Mouse (Mus musculus) hindbrain, embryonic 11.5 days (tissue): Measurements from ENCODE around the gene Ssc4d. TPM values are rescaled to one million over a fixed set of nuclear protein-coding genes. Genes with fewer than 3 reads are reported as not detected.

Experiments used
- ATAC-seq: fragments of 200-750 bp; cut with Nextera tagmentation; 2 replicates; pipeline ENCODE4 v1.8.0; 2017; ENCODE audit warnings: mild to moderate bottlenecking, moderate TSS enrichment, moderate library complexity; ENCODE audit not compliant: low FRiP score
- DNase-seq: peaks from one replicate; pipeline ENCODE4 v3.0.0-alpha.2; 2015; ENCODE audit warnings: low spot score
- H3K27ac ChIP-seq: fragments of 300-500 bp; sonication (generic); 2 replicates; pipeline ENCODE4 v1.5.1; 2014; ENCODE audit warnings: mild to moderate bottlenecking, low read depth, low read length
- H3K27me3 ChIP-seq: fragments of 300-500 bp; sonication (generic); 2 replicates; pipeline ENCODE4 v1.6.1; 2014; ENCODE audit warnings: mild to moderate bottlenecking, low read length, moderate library complexity, mixed read lengths; ENCODE audit not compliant: control insufficient read depth, insufficient read depth
- H3K36me3 ChIP-seq: fragments of 300-500 bp; sonication (generic); 2 replicates; pipeline ENCODE4 v1.6.1; 2014; ENCODE audit warnings: mild to moderate bottlenecking, low read length, moderate library complexity, mixed read lengths; ENCODE audit not compliant: control insufficient read depth, insufficient read depth
- H3K4me1 ChIP-seq: fragments of 300-500 bp; sonication (generic); replicated peaks from 2 replicates; pipeline ENCODE4 v1.6.1; 2014; ENCODE audit warnings: low read length, mixed read lengths; ENCODE audit not compliant: control insufficient read depth, insufficient read depth
- H3K4me2 ChIP-seq: fragments of 300-500 bp; sonication (generic); replicated peaks from 2 replicates; pipeline ENCODE4 v1.6.1; 2014; ENCODE audit warnings: mild to moderate bottlenecking, low read depth, low read length
- H3K4me3 ChIP-seq: fragments of 300-500 bp; sonication (generic); 2 replicates; pipeline ENCODE4 v1.5.1; 2014; ENCODE audit warnings: low read depth, low read length
- H3K9ac ChIP-seq: fragments of 300-500 bp; sonication (generic); 2 replicates; pipeline ENCODE4 v1.6.1; 2014; ENCODE audit warnings: low read depth, low read length
- H3K9me3 ChIP-seq: fragments of 300-500 bp; sonication (generic); 2 replicates; pipeline ENCODE4 v1.6.1; 2016; ENCODE audit warnings: low read length; ENCODE audit not compliant: control insufficient read depth
- WGBS: fragments of 180-500 bp; shearing (Covaris S2); extraction: QIAGEN DNeasy Blood & Tissue Kit; methylation state at CpG from one replicate; pipeline ENCODE4 v1.1.7; 2014; 5-methylcytosine and 5-hydroxymethylcytosine counted together
- polyA plus RNA-seq: library from polyadenylated mRNA; unstranded; fragments of >200 nt; fragmentation: Nextera tagmentation; extraction: Ambion mirVana; gene quantifications from 2 replicates; pipeline ENCODE4 v1.2.1, GENCODE M21; 2014

Ssc4d gene
- polyA plus RNA-seq, 1 experiment from 2014 or later, result 1.6 TPM

DNA sequence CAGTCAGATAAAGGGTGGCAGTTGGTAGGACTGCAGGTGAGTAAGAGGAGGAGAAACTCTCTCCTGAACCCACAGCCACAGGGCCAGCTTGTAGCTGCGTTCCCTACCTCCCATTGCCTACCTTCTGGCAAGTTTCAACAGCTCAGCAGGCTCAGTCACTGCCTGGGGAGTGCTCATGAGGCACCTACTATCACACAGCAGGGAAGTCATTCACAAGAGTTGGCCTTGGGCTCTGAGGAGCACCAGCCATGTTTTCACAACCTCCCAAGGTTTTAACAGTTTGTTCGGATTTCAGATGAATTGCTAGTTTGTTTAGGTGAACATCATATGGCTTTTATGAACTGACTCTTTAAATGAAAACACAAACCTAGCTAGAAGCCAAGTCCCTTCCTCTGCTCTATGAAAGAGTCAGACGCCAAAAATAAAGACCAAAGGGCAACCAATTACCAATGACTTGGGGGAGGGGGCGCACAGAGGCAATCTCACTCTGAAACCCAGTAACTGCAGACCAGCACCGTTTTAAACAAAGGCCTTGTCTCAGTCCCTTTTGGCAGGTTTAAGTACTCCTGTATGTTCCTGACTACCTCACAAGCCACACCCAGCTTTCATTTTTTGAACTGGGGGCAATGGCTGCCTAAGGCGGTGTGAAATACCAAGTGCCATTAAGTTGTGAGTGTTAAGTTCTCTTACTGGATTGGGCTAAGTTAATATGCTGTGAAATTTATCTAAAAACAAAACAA lies 44.5 kb downstream of the Ssc4d start:
- no peak overlapping the region for H3K9ac ChIP-seq
- H3K4me2 ChIP-seq, result no peak overlapping the region
- H3K9me3 ChIP-seq, result no peaks in the 10 kb centered on the region
- no peaks in the 10 kb centered on the region for H3K27me3 ChIP-seq
- H3K4me3 ChIP-seq, result no peak overlapping the region
- H3K36me3 ChIP-seq, result peaks cover 12% of the 10 kb centered on the region
- no peak for DNase-seq
- no peak overlapping the region for H3K27ac ChIP-seq
- peaks cover 2% of the 10 kb centered on the region; the same call in 1 of the 2 replicates for H3K4me1 ChIP-seq
- ATAC-seq, result no peak
- WGBS, result 84% methylated on average over 6 of the region's 6 CpGs

DNA sequence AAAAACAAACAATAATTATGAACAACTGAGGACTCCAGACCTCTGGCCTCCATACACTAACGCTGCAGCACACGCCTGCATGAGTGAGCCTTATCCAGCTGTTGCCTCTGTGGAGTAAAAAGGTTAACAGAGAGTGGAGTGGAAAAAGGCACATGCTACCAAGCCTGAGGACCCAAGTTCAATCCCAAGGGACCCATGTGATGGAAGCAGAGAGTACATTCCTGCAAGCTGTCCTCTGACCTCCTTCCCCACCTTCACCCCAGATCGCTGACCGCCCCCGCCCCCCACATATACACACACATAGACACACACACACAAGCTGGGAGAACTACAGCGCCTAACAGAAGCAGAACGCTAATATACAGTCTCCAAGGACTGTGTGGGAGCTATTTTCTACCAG lies 50.4 kb downstream of the Ssc4d start:
- Histone ChIP-seq H3K4me3 (no peak overlapping the region), H3K27me3 (no peaks in the 10 kb centered on the region), H3K36me3 (peaks cover 21% of the 10 kb centered on the region), H3K27ac (no peak overlapping the region), H3K9me3 (no peaks in the 10 kb centered on the region), H3K9ac (no peak overlapping the region), H3K4me2 (no peak overlapping the region), H3K4me1 (no peaks in the 10 kb centered on the region)
- 94% methylated on average over 7 of the region's 7 CpGs for WGBS
- ATAC-seq (no peak), DNase-seq (no peak)

DNA sequence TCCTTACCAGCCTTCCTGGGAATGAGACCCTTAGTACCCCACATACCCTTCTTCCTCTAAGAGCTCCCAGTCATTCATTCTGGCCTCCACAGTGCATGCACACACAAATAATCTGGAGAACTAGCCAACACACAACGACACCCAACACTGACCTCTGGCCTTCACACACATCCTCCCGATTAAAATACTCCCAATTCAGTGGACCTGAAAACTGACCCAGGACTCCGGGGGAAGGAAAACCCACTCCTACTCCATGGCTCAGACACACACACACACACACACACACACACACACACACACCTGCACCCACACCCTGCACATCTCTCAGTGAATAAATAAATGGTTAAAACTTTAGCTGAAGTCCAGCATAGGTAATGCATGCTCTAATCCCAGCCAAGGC lies 54.4 kb downstream of the Ssc4d start:
- H3K27ac ChIP-seq, result no peak overlapping the region
- H3K9me3 ChIP-seq, result no peaks in the 10 kb centered on the region
- H3K36me3 ChIP-seq, result peaks cover 23% of the 10 kb centered on the region
- DNase-seq (no peak), ATAC-seq (no peak)
- H3K27me3 ChIP-seq, result no peaks in the 10 kb centered on the region
- H3K4me2 ChIP-seq, result no peak overlapping the region
- H3K4me1 ChIP-seq, result no peaks in the 10 kb centered on the region
- 92% methylated on average over 3 of the region's 3 CpGs for WGBS
- no peak overlapping the region for H3K4me3 ChIP-seq
- no peak overlapping the region for H3K9ac ChIP-seq

DNA sequence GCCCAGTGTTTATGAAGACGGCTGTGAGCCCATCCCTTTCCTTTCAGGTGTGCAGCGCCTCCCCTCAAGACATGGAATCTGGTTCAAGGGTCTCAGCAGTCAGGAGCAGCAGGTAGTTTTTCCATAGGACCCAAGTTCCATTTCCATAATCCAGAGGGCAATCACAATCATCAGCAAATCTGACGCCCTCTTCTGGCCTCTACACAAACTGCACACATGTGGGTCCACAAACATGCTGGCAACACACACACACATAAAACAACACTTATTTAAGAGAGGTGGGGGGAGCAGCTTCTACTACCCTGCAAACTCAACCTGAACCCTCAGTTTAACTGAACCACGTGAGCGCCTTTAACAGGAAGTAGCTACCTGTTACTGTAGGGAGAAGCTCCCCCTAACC lies 55.7 kb downstream of the Ssc4d start:
- ATAC-seq, result no peak
- Histone ChIP-seq H3K4me1 (no peaks in the 10 kb centered on the region), H3K27me3 (no peaks in the 10 kb centered on the region), H3K36me3 (peaks cover 23% of the 10 kb centered on the region), H3K9me3 (no peaks in the 10 kb centered on the region), H3K9ac (no peak overlapping the region), H3K4me2 (no peak overlapping the region), H3K27ac (no peak overlapping the region), H3K4me3 (no peak overlapping the region)
- DNase-seq, result no peak
- 96% methylated on average over 5 of the region's 5 CpGs for WGBS

DNA sequence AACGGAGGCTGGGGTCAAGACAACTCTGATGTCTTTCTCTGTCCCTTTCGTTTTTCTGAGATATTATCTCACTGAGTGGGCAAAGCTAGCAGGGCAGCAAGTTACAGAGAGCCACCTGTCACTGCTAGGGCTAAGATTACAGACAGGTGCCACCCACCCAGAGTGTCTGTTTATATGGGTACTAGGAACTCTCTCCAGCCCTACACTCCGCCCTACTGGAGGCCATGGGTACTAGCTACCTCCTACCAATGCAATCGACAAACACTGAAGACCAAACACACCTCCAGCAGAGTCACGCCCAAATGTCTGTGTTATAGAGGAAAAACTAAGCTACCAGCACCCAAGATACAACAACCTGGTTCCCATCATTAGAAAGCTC lies 56.3 kb downstream of the Ssc4d start:
- no peak overlapping the region for H3K27ac ChIP-seq
- H3K36me3 ChIP-seq, result peaks cover 23% of the 10 kb centered on the region
- H3K4me2 ChIP-seq, result no peak overlapping the region
- H3K27me3 ChIP-seq, result no peaks in the 10 kb centered on the region
- no peak for DNase-seq
- no peaks in the 10 kb centered on the region for H3K4me1 ChIP-seq
- H3K9ac ChIP-seq, result no peak overlapping the region
- H3K4me3 ChIP-seq, result no peak overlapping the region
- WGBS, result 93% methylated on average over 5 of the region's 5 CpGs
- H3K9me3 ChIP-seq, result no peaks in the 10 kb centered on the region
- no peak for ATAC-seq

DNA sequence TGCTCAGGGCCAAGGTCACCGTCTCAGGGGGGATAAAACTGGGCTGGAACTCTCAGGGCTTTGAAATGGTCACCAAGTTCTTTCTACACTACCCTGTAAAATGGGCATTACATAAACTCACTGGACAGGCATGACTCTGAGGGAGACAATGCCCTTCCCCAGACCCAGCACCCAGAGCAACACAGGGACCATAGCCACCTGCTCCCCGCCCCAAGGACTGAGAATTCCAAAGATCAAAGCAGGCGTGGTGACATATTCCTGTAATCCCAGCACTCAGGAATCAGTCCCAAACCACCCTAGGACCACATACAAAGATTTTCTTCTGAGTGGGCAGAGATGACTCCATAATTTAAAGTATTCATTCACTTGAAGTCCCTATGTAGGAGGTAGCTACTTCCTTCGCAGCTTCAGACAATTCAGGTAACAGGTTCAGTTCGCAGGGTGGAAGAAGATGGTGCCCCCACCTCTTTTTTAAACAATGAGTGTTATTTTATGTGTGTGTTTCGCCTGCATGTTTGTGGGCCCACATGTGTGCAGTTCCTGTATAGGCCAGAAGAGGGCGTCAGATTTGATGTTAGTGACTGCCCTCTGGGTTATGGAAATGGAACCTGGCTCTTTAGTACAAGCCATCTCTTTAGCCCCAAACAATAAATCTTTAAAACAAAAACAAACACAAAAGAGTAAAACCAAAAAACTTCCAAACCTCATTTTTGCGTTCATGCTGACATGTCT lies 56.8 kb downstream of the Ssc4d start:
- H3K4me1 ChIP-seq, result no peaks in the 10 kb centered on the region

DNA sequence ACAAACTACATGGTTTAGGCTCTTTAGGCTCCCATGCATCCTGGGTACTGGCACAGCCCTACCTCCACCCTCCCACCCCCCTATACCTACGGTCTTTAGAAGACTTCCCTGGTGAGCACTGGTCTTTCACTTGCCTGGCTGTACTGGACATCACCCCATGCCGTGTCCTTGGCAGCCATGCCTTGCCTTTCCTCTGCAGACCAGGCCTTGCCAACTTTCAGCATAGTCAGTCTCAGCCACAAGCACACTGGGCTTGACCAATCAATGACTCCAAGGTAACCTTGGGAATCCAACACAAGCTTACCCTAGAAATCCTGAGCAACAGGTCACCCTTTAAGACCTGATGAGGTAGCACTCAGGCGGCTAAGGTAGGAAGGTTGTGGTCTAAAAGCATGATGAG lies 57.7 kb downstream of the Ssc4d start:
- Histone ChIP-seq H3K27me3 (no peaks in the 10 kb centered on the region), H3K9ac (no peak overlapping the region), H3K9me3 (no peaks in the 10 kb centered on the region), H3K36me3 (peaks cover 16% of the 10 kb centered on the region), H3K4me3 (no peak overlapping the region), H3K4me2 (no peak overlapping the region), H3K4me1 (no peaks in the 10 kb centered on the region), H3K27ac (no peak overlapping the region)
- no peak for ATAC-seq
- 97% methylated on average over 3 of the region's 3 CpGs for WGBS
- no peak for DNase-seq

More for the DNA sequence above, 56.8 kb downstream of the Ssc4d start:
- no peak overlapping the region for H3K27ac ChIP-seq
- 90% methylated on average over 8 of the region's 8 CpGs for WGBS
- peaks cover 23% of the 10 kb centered on the region for H3K36me3 ChIP-seq
- ATAC-seq (no peak), DNase-seq (no peak)
- H3K9me3 ChIP-seq, result no peaks in the 10 kb centered on the region
- no peak overlapping the region for H3K4me2 ChIP-seq
- H3K4me3 ChIP-seq, result no peak overlapping the region
- H3K9ac ChIP-seq, result no peak overlapping the region
- no peaks in the 10 kb centered on the region for H3K27me3 ChIP-seq

DNA sequence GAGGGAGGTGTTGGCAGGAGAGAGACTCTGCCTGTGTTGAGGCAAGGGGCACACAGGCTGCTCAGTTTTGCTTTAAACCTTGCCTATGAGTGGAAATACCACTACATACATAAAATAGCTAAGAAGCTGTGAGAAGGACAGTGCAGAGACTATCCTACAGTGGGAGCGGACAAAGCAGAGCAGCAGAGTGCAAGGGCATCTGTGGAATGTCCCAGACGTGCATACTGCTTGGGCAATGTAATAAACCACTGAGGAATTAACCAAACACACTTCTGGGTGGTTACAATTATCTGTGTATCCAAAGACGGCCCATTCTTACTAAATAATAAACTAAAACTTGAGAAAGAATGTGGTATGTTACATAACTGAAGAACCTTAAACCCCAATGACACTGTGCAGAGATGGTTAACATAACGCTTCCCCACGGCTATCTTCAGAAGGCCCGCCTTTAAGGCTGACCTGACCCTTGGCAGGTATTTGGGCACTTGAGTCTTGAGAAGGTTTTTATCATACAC lies 58.2 kb downstream of the Ssc4d start:
- Histone ChIP-seq H3K4me3 (no peak overlapping the region), H3K36me3 (peaks cover 17% of the 10 kb centered on the region), H3K27me3 (no peaks in the 10 kb centered on the region), H3K9ac (no peak overlapping the region), H3K27ac (no peak overlapping the region), H3K9me3 (no peaks in the 10 kb centered on the region), H3K4me1 (no peaks in the 10 kb centered on the region), H3K4me2 (no peak overlapping the region)
- no peak for ATAC-seq
- DNase-seq, result no peak
- 89% methylated on average over 6 of the region's 6 CpGs for WGBS

DNA sequence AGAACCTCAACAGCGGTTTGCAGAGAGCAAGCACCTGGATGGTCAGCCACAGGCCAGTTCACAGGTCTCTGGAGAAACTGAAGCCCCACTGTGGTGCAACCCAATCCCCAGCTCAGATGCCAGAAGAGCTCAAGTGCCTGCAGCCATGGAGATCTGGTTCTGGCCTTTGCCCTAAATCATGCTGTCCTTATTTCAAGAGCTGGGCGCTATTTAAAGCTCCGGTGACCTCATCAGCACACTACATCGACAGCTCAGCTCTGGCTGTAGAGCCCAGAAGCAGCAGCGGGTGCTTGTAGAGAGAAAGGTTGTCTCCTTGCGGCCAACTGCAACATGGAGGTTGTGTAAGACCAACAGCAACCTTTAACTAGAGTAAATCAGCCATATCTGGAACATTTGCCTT lies 60.2 kb downstream of the Ssc4d start:
- Histone ChIP-seq H3K4me1 (no peaks in the 10 kb centered on the region), H3K4me3 (no peak overlapping the region), H3K27me3 (no peaks in the 10 kb centered on the region), H3K4me2 (no peak overlapping the region), H3K9ac (no peak overlapping the region), H3K36me3 (peaks cover 23% of the 10 kb centered on the region), H3K27ac (no peak overlapping the region), H3K9me3 (no peaks in the 10 kb centered on the region)
- 94% methylated on average over 6 of the region's 6 CpGs for WGBS
- DNase-seq (no peak), ATAC-seq (no peak)
